Mouse (Mus musculus): Measurements from ENCODE around the gene Eif4e2.

DNA sequence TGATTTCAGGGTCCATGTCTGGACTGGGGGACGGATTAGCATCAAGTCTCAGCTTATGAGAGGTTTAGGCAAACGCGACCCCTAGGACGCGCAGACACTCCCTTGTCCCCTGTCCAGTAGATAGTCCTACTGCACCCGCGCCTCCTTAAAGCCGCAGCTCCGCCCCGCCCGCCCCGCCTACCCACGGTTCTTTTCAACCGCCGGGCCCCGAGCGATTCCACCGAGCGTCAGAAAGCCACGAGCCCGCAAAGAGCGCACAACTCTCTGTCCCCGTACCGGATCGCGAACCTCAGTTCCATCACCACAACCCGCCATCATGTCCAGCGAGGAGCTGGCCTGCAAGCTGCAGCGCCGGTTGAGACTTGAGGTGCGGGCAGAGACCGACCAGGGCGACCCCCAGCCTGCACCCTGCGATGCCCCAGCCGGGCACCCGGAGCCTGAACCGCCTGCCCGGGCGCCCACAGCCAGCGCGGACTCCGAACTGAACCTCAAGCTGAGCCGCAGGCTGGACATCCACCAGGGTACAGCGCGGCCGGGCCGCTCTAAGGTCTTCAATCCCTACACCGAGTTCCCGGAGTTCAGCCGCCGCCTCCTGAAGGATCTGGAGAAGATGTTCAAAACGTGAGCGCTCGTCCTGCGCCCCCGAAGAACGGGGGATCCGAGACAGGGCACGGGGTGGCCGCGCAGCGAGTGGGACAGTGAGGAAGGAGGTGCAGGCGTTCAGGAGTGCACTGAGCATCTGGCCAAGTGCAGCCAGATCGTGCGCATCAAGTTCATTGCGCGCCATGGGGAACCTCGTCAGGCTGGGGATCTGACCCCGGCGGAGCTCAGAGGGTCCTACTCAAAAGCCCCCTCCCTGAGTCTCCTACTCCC is 50.7 kb downstream of the Eif4e2 start, which contains the start of gene Efhd1:
- TF ChIP-seq CTCF (IDR thresholded peaks at IDR 0.05; ENCODE audit: control insufficient read depth, insufficient read depth, insufficient replicate concordance, low read depth, low read length) (no peak), POLR2A (IDR thresholded peaks at IDR 0.05; ENCODE audit: control insufficient read depth, low read depth, low read length) (peak; percentile 77)
